Mouse (Mus musculus): ENCODE data around the gene Dixdc1.

- TF ChIP-seq EP300 (IDR thresholded peaks at IDR 0.05; ENCODE audit: low read depth) (no peak), CTCF (IDR thresholded peaks at IDR 0.05; ENCODE audit: low read depth) (no peak)
These were observed 105.0 kb downstream of the Dixdc1 start for GRCm38 (mm10) chr9:50634270-50634669.

Measured in liver, postnatal 0 days (tissue).